Mouse (Mus musculus) forelimb bud, embryonic 11.5 days (tissue): ENCODE results near the gene Strn4.

ENCODE experiments used
- DNase-seq: peaks from one replicate; pipeline ENCODE4 v3.0.0-alpha.2; 2012; ENCODE audit warnings: low read depth, low spot score

Gene Strn4

DNA sequence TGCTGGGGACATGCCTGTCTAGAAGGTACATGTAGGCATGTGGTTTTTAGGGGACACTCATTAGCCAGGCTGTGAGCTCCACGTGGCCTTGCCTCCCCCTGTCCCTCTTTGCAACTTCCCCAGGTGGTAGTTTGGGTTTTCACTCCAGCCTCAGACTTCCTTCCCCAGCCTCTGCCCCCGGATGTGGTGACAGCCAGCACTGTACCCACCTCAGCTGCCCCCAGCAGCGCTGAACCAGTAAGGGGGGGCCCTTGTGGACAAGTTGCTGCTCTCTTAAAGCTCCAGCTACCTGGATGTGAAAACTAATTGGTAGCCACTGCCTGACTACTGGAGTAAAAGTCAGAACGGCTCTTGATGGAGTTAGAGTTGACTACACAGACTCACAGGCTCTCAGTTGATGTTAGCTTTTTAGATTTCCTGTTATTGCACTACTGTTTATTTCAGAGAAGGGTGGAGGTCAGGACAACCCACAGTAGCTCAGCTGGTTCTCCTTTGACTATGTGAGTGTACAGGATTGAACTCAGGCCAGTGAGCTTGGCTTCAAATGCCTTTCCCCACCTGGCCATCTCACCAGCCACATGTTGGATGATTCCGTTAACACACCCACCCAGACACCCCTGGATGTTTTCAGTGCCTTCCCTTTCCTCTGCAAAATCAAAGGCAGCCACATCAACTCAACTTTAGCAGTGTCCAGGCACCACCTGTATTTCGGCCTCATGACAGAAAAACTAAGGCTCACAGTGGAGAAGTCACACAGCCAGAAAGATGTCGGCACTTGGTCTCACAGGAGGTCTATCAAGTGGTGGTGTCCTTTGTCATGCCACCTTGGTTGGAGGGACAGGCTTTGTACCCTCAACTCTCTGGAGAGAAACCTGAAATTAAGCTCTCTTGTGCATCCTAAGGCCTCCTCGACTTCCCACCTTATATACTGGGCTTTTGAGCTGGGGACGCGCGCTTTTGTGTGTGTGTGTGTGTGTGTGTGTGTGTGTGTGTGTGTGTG lies 26.2 kb downstream of the Strn4 start:
- DNase-seq, result no peak

DNA sequence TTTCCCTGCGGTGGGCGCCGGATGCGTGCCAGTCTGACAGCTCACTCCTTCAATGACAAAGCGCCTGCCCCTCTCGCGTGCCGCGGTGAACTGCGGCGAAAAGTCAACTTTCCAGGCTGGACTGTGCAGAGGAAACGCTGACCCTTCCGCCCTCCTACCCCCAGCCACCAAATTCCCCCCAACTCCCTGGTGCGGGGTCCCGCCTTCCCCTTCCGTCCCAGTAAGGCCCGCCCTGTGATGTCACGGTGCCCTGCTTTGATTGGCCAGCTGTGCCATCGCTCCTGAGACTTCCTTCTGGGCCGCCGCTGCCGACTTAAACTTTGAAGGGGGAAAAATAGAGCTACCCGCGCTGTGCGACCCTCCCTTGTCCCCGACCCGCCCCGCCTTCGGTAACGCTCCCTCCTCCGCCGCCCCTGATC lies 27.0 kb downstream of the Strn4 start, which contains the start of gene Prkd2:
TSS of gene Prkd2 (plus strand) at position 258 of the 419 bp plus-strand sequence.
- DNase-seq, result peak; percentile 86

DNA sequence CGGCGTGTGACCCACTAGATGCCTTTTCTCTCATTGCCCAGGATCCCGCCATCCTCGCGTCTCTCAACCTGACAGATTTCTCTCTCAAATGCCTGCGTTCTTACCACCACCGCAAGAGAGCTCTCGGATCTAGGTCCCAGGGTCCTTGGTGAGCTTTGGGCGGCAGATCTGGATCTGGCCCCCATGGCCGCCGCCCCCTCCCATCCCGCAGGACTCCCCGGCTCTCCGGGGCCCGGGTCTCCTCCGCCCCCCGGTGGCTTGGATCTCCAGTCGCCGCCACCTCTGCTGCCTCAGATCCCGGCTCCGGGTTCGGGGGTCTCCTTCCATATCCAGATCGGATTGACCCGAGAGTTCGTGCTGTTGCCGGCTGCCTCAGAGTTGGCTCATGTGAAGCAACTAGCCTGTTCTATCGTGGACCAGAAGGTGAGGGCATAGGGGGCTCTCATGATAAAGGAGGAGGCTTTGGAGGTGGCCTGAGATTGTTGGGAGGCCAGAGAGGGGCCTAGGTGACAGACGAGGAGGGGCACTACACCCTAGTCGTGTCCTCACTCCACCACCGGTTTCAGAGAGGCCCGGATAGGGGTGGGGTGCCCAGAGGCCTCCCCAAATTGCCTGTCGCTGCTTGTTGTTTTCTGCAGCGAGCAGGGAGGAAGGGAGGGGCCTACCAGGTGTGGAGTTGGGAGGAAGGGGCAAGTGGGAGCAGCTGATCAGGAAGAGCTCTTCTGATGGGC lies 27.9 kb downstream of the Strn4 start:
- peak; percentile 24 for DNase-seq

DNA sequence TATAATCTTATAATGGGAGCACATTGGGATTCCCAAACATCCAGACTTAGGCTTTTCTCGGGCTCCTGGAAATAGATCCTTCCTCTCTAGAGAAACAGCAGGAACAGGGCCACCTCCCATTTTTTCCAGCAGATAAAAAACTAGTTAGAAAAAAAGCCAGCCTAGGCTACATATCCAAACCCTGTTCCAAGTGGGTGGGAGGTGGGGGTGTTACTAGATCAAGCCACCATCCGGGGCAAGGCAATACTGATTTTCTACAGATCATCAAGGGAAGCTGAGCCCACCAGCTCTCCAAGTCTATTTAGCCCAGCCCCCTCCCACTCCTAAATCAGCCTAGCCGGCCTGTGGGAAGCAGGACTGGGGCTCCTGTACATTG lies 29.0 kb downstream of the Strn4 start:
- no peak for DNase-seq

DNA sequence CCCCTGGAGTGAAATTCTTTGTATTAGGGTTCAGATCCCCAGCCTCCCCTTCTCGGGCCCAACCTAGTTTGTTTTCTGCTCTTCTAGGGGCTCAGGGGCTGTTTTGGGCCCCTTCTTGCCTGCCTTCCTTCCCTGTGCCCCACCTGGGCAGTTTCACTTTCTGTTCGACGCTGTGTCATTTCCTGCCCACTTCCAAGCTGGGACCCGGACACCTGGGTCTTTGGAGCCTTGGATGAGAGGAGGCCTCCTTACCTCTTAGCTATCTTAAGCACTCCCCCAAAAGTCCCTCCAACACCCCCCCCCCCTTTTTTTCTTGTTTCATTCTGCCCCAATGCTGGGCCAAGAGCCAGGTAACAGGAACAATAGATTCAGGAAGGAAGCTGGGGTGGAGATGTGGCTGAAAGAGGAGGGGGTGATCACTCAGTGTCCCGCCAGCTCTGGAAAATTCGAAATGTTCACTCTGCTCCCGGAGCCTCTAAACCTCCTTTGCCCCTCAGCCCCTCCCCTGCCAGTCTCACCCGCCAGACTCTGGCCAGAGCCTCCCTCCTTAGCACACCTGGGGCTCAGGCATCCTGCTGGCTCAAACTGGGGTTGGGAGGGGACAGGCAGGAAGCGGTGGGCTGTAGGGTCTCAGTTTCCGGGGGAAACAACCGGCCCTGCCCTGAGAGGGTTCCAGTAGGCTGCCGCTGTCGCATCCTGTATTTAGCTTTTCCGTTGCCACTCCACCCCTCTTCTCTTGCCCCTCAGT lies 29.6 kb downstream of the Strn4 start:
- no peak for DNase-seq

DNA sequence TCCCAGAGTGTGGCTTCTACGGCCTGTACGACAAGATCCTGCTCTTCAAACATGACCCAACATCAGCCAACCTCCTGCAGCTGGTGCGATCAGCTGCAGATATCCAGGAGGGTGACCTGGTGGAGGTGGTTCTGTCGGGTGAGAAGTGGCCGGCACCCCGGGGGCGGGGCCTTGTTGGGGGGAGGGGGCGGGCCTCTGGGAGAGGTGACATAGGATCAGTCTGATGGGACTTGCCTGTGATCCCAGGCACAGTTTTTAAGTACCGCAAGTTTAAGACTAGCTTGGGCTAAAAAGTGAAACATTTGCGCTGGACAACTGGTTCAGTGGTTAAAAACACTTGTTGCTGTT lies 30.1 kb downstream of the Strn4 start:
- no peak for DNase-seq

DNA sequence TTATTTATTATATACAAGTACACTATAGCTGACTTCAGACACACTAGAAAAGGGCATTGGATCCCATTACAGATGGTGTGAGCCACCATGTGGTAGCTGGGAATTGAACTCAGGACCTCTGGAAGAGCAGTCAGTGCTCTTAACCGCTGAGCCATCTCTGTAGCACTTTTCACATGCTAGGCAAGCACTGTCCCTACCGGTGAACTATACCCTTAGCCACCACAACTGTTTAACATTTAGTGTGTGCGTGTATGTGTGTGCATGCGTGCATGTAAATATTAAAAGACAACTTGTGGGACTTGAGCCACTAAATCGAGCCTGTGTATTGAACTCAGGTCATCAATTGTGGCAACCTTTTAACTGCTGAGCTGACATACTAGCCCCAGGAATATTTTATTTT lies 31.1 kb downstream of the Strn4 start:
- no peak for DNase-seq

DNA sequence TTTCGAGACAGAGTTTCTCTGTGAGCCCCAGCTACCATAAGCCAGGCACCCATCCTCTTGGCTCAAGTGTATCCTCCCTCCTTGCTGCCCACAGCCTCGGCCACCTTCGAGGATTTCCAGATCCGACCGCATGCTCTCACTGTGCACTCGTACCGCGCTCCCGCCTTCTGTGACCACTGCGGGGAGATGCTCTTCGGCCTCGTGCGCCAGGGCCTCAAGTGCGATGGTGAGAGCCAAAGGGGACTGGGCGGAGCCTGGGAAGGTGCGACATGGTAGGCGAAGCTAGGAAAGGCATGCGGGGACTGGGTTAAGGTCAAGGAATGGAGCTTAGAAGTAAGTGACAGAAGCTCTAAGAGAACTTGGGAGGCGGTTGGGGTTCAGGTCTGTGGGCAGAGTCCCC lies 31.8 kb downstream of the Strn4 start:
- DNase-seq, result no peak

DNA sequence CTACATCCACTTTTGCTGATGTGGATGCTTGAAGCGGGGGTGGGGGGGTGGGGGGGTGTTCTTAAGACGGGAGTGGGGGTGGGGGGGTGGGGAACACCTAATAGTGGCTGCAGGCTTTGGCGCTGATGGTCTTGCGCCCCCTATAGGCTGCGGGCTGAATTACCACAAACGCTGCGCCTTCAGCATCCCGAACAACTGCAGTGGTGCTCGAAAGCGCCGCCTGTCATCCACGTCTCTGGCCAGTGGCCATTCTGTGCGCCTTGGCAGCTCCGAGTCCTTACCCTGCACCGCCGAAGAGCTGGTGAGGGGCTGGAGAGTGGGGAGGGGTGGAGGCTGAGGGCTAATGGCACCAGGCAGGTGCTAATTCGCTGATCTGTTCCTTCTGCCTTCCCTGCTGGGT lies 32.9 kb downstream of the Strn4 start:
- peak; percentile 36 for DNase-seq

DNA sequence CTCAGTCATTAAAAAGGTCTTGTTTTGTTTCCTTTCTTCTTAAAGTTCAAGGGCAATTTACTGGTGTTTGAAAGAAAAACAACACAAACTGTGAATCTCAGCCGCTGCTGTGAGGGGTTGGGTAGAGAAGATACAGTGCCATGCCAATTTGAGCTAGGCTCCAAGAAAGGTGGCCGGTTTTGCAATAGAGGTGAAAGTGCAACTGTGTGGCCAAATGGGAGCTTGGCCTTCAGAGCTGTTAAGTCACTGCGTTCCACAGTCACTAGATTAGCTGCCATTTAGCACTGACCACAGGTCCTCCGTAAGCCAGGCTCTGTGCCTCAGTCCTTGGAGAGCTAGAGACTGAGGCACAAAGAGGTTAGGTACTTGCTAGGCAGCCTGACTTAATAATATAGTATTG lies 35.9 kb downstream of the Strn4 start:
- DNase-seq, result no peak

DNA sequence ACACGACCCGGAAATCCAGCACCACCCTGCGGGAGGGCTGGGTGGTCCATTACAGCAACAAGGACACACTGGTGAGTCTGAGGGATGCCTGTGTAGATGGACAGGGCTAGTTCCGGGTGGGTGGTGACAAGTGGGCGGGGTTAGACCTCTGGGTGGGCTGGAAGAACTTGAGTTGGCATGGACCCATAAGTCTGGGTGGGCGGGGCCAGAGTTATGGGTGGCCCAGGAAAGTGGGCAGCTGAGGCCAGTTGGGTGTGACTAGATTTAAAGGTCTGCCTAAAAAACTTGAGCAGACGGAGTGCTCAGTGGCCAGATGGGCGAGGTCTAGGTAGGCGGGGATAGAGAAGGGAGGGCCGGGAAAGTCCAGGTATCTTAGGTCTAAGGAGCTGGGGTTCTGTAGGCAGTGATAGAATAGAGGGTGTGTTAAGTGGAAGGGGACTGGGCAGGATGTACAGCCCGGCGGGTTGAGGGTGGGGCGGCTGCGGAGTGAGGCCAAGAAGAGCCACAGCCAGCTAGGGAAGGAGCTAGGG lies 37.7 kb downstream of the Strn4 start:
- DNase-seq, result no peak

DNA sequence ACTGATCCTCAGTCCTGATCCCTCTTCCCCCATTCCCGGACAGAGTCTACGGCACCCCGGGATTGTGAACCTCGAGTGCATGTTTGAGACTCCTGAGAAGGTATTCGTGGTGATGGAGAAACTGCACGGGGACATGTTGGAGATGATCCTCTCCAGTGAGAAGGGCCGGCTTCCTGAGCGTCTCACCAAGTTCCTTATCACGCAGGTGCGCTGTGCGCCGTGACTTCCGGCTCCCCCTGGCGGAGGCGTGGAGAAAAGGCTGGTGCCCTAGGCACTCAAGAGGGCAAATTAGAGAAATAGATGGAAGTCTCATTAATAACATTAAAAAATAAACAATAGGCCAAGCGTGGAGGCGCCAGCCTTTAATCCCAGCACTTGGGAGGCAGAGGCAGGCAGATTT lies 42.6 kb downstream of the Strn4 start:
- no peak for DNase-seq

DNA sequence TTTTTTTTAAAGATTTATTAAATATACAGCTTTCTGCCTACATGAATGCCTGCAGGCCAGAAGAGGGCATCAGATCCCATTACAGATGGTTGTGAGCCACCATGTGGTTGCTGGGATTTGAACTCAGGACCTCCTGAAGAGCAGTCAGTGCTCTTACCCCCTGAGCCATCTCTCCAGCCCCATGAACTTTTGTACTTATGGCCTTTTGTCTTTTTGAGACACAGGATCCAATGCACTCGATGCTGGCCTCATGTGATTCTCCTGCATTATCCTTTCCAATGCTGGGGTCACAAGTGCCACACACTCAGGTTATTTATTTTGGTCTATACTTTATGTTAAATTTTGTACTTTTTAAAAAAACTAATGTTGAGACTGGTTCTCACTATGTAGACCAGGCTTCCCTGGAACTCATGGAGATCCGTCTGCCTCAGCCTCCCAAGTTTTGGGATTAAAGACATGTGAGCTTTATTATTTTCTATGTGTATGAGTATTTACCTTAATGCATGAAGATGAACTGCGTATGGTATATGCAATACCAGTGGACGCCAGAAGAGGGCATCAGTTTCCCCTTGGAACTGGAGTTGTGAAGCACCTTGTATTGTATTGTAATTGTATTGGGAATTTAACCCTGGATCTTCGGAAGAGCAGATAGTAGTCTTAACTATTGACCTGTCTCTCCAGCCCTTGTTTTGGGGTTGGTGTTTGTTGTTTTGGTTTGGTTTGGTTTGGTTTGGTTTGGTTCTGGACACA lies 44.4 kb downstream of the Strn4 start:
- peak; percentile 74 for DNase-seq

DNA sequence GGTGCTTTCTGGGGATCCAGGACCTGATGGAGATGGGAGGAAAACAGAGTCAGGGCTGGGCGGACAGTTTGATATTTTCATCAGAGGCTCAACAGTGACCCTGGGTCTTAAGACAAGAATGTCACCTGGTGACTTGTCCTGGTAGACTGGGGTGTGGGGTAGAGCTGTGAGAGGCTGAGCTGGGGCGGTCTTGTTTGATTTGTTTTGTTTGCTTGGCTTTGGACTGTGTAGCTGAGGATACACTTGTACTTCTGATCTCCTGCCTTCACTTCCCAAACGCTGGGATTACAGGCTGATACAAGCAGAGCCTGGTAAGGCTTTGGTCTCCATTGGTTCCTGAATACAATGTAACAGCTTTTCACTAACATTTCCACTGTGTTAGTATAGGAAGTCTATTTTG lies 51.8 kb downstream of the Strn4 start:
- DNase-seq, result no peak

DNA sequence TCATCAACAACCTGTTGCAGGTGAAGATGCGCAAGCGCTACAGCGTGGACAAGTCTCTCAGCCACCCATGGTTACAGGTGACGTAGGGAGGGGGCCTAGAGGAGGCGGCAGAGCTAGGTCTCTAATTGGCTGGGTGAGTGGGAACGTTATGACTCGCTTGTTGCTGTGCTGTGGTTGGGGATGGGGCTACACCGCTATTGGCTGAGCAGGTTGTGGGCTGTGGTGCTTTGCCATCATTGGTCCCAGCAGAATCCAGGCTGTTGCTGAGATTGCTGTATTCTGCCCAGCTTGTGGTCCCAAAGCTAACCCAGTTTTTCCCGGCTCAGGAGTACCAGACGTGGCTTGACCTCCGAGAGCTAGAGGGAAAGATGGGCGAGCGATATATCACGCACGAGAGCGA lies 53.8 kb downstream of the Strn4 start:
- DNase-seq, result peak; percentile 87

DNA sequence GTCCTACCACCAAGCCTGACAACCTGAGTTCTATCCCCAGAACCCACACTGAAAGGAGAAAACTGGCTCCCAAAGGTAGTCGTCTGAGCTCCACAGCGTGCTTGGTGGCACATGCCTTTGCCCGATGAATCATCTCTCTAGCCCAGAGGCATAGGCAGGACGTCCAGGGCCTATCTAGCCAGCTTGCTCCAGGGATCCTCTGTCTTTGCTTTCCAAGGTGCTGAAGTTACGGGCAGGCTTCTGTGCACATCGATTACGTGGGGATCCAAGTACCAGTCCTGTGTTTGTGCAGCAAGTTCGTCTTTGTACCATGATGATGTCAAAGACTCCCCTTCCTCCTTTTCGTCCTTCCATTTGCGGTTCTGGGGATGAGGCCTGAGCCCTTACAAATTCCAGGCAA lies 55.9 kb downstream of the Strn4 start:
- no peak for DNase-seq

DNA sequence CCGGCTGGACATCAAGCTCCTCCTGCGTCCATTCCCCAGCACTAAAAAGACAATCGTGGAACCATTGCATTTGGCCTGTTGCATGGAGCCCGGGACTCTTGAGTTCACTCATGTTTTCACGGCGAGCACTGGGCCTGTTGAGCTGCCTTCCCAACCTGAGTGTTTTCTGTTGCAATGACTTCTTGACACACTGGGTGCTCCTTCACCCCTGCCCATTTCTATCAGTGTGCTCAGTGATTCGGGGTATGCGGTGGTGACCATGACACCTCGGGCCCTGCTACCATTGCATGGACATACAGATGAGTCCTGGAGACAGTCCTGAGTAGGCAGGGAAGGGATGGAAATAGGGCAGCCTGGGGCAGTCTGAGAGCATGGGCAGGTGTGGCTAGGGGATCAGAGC lies 56.8 kb downstream of the Strn4 start:
- DNase-seq, result no peak

DNA sequence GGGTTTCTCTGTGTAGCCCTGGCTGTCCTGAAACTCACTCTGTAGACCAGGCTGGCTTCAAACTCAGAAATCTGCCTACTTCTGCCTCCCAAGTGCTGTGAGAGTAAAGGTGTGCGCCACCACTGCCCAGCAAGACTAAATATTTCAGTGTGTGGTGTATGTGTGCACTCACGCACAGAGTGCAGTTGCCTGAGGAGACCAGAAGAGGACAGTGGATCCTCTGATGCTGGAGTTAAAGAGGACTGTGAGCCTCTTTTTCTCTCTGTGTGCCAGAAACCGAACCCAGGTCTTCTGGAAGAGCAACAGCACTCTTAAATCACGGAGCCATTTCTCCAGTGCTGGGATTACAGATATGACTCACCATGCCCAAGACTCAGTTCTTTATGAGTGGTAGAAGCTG lies 57.7 kb downstream of the Strn4 start:
- DNase-seq, result no peak

DNA sequence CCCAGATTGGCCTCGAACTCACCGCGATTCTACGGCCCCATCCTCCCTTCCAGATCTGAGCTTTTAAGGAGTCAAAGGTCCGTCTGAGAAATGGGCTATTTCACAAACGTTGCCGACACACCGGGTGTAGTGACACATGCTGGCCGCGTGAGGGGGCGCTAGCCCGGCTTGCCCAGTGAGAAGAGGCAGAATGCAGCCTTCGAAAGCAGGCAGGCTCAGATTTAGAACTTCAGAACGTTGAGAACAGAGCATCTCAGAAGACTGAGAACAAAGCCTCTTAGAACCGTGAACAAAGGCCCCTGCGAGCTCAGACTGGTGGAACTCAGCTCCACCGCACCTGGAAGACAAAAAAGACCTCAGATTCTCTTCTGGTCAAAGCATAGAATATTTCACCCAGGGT lies 58.5 kb downstream of the Strn4 start:
- DNase-seq, result peak; percentile 84

DNA sequence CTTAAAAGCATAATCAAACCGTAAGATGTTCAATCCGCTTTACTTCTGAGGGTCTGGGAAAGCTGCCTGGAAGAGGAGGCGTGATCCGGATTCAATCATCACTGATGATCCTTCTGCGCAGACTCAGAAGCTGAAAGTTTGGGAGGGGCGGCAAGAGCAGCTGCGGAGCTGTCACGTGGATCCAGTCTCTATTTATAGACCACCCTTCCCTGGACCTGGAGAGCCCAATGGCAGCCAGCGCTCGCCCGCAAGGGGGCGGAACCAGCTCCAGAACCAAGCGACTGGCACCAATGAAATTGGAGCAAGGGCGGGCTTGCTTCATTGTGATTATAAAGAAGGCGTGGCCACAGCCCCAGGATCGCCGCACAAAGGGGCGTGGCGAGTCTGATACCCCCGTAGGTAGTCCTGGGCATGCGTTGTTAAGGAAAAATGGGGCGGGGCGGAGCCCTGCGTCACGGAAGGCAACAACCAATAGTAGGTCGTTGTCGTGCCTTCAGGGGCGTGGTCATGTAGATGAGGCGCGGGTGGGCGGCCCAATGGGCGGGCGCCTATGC lies 59.1 kb downstream of the Strn4 start:
- DNase-seq, result peak; percentile 100

DNA sequence AGATGAGACGGTGACA lies 59.4 kb downstream of the Strn4 start, which contains the start of gene Dact3:
TSS of gene Dact3 (plus strand) at position 8 of the 16 bp plus-strand sequence.
- no peak for DNase-seq

DNA sequence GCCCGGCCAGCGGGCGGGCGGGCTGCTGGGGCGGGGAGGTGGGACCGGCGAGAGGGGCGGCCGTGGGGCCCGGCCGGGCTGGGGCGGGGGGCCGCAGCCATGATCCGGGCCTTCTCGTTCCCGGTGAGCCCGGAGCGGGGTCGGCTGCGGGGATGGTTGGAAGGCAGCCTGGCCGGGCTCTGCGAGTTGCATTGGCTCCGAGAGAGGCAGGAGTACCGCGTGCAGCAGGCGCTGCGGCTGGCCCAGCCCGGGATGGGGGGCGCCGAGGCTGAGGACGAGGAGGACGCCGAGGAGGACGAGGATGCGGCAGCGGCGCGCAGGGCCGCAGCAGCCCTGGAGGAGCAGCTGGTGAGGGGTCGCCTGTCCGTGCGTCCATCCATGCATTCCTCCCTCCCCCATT lies 59.6 kb downstream of the Strn4 start:
- DNase-seq, result no peak
